Mouse (Mus musculus) natural killer cell, adult 2 months (primary cell): ENCODE measurements around the gene Thada.

ENCODE experiments used
- DNase-seq, 2 experiments: peaks; one replicate each; pipeline ENCODE4 v3.0.0; 2022; ENCODE audit warnings: low spot score in 2 of 2

Thada gene

DNA sequence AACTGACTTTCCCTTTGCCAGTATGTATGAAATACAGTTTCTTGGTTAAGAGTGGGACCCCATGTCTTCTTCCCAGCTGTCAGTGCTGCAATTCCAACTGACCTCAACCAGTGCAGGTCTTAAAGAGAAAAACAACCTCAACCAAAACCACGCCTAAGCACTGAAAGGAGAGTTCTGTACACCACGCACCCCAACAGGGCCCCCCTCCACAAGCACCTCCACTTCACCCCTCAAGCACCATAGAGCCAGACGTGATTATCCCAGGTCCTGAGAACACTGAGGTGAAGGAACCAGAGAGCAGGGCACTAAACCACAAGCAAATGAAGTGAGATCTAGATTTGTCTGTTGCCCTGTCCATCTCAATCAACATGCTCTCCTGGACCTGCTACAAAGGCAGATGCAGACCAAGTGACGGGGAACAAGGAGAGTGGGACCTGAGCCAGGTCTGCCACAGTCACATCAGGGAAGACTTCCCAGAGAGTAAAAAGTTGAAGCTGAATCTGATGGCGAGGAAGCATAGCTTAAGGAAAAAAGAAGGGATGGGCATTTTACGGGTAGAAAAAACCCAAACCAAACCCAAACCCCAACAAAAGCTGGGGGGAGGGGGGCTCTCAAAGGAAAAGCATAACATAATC is 93.5 kb downstream of the Thada start:
- DNase-seq = no peak

DNA sequence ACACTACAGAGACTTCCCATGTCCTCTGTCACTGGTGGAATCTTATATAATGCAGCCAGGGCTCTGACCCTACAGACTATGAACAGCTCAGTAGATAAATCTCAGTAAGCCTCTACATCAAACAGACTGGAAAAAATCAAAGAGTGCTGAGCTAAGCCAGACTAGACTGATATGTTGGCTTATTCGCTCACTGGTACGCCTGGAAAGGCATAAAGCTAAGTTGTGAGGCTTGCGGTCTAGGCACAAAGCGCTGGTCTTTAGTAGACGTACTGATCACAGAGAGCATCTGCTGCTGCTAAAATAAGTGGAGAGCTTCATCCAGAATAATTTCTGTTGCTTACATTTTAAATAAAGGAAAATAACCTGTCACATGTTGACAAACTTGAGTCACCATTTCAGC is 95.6 kb downstream of the Thada start:
- DNase-seq = no peak

DNA sequence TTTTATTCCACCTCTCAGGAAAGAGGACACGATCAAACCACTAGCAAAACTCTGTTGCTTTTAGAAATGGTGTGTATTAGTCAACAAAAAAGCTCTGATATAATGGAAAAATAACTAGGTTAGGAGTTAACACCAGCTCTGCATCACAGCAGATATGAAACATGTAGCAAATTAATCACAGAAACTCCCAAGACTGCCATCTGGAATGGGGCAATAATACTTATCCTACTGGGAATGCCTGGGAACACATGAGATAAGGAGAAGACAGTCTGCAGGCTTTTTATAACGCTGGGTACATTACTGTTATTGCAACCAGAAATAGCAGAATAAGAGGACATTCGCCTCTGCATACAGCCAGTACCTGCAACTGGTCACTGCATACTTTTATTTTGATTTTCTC is 96.2 kb downstream of the Thada start:
- no peak for DNase-seq

DNA sequence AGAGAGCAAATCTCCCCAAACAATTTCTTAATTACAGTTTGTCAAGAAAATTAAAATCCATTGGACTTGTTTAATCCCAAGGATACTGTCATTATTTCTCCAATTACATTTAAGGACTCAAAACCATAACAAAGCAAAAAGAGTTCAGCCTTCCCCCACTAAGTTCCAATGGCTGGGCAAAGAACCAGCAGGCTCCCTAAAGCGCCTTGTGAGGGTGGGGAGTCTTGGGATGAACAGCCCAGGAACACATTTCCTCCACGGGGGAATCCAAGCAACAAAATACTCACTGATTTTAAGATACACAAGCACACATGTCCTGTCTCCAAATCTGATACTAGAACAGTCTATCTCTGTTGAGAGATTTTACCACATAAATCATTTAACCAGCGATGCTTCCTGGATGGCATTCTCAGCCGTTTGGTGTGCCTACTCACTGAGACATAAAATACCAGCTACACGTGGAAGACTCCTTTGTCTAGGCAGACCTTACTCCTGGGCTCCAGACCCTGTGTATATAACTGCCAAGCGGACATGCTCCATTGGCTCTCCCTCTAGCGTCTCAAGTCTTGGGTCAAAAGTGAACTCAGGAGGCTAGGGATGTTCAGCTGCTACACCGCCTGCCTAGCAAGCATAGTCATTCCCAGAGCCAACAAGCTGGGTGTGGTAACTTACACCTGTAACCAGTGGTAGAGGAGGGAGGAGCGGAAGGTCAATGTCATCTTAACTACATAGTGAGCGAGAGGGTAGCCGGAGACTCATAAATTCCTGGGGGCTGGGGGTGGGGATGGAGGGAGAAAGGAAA is 97.6 kb downstream of the Thada start:
- DNase-seq = no peak

DNA sequence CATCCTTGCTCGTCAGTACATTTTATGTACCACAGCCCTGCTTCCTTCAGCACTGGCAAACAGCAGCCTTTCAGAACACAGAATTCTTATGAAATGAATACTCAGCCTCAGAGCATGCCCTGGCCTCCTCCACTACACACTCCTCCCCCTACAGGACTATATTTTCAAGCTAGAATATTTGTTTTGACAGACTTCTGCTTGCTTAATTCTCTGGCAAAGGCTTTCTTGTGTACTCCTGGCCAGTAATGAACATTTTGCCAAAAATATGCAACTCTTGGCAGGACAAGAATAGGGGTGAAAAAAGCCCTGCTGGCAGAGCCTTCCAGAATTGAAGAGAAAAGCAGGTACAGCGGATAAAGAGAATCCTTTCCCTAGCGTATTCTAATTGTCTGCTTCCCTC is 98.3 kb downstream of the Thada start:
- no peak for DNase-seq

DNA sequence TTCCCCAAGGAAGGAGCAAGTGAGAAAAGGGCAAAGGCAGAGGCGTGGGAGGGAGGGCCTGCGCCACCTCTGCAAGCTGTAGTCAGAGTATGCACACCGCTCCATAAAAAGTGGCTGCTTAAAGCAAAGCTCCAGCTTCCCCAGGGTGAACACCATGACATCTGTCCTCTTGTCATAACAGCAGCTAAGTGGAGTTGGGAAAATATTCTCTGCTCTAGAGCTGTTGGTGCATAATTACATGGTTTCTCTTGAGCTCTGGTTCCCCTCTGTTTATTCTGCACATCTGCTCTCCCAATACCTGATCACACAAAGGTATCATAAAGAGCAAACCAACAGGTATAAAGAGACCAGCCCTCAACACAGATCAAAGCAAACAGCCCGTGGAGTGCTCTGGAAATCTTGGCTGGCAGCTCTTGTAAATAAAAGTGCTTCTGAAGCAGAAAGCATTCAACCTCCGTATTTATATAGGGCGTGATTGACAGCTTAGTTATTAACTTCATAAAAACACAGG is 100.2 kb downstream of the Thada start:
- no peak for DNase-seq

DNA sequence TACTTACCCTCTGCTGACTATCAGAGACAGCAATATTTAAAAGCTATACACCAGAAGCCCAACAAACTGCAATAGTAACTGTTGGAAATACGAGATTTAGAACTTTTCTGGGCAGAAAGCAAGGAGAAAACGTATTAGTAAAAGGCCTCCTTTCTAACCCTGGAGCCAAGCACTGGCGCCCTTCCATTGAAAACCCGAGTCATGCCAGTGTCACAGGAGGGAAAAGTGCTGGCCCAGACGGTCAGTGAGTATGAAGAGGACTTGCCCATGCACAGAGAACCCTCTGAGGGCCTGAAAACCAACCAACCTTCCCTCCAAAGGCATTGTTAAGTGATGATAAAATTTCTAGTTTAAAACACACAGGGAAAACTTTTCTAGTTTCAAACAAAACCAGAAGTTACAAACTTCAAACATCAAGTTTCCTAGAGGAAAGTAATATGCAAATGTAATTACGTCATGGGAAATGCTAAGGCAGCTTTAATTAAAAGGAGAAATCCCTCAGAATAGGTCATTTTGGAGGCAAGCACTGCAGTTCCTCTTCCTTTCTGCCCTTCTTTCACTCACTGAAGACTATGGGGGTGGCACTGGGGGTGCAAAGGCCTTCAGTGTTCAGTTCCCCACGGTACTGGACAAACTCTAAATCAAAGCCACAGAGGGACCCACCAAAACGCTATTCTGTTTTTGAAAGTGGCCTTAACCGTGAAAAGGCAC is 100.8 kb downstream of the Thada start:
- no peak for DNase-seq

DNA sequence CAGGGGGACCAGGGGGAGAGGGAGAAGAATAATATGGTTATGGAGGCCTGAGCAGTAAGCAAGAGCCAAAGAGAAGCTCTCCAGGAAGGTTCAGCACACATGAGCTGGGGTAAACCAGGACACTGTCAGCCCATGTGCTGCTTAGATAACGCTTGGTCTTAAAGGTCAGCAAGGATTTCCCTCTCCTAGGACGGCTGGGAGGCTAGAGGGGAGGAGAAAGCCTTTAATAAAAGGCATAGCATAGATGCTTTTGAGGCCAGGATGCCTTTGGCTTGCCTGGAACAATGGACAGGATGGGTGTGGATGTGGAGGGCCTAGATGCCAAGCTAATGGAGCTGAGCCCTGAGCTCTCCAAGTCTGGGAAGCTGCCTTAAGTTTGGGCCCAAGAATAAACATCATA is 102.6 kb downstream of the Thada start:
- no peak for DNase-seq

DNA sequence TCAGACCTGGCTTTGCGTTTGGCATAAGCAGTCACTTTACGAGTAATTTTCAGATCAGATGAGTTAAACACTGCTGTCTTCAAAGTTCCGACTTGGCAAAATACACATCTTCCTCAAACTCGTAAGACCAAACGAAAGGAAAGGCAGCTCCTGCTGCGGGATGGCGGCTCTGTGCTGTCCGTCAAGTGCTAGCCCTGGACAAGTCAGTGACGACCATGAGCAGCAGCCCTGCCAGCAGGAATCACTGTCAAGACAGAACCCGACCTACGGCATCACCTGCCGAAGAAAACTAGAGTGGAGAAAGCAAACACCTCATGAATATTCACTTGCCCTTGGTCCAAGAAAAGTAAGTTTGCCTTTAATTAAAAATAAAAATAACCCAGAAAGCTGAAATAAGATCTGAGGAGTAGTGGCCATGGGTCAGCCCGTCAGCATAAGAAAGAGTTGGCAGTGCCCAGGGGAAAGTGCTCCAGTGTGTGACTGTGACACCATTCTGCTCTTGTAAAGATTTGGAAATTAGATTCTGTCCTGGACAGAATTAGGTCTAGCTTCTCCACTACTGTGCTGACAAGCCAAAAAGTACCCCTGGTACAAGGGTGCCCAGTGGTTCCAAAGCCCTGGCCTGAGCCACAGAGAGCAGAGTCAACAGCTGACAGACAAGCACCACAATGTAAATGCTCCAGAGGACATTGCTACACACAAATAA is 103.3 kb downstream of the Thada start:
- DNase-seq = no peak

DNA sequence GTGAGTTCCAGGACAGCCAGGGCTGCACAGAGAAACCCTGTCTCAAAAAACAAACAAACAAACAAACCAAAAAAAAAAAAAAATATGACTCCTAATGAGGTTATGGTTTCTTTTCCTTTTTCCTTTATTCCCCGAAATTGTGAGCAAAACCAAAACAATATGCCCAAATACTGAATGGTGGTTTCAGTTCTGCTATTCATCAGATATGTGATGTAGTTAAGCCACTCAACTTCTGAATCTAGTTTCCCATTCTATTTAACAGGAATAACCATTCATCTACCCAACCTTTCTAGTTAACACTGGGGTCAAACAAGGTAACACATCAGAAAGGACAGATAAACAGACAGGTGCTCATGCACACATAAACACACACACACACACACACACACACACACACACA is 105.0 kb downstream of the Thada start:
- DNase-seq = no peak

DNA sequence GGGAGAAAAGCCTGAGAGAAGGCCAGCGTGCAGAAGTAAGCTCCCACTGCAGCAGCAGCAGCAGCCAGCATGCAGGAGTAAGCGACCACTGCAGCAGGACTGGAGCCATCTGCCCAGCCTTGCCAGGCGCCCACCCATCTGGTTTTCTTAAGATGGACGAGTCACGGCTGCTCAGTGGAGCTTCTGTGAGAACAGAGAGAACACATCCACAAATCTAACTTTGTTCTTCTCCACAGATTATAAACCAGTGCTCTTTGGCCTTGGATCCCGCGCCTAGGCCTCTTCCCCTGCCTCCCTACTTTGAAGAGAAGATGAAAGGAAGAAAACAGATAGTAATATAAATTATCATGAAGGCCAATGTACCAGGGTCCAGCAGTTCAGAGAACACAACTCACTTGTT is 106.2 kb downstream of the Thada start:
- no peak for DNase-seq

DNA sequence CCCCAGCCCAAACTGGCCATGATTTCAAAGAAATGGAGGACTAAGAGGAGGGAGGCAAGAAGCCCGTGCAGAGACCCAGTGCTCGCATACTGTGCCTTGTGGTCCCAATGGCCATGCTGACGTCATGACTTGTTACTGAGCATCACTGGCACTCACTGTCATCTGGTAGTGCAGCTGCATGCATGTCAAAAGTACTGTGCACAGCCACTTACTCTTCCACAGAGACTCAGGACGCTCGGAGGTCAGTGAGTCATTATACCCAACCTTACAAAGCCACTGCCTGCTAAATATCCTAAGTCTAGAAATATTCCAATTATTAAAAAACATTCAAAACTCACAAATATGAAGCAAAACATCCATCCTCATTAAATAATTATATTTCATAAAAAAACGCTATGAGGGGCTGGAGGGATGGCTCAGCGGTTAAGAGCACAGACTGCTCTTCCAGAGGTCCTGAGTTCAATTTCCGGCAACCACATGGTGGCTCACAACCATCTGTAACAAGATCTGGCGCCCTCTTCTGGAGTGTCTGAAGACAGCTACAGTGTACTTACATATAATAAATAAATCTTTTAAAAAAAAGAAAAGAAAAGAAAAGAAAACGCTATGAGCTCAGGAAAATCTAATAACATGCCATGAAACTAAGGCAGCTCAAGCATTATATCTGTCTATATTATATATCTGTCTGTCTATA is 106.9 kb downstream of the Thada start:
- DNase-seq = no peak

DNA sequence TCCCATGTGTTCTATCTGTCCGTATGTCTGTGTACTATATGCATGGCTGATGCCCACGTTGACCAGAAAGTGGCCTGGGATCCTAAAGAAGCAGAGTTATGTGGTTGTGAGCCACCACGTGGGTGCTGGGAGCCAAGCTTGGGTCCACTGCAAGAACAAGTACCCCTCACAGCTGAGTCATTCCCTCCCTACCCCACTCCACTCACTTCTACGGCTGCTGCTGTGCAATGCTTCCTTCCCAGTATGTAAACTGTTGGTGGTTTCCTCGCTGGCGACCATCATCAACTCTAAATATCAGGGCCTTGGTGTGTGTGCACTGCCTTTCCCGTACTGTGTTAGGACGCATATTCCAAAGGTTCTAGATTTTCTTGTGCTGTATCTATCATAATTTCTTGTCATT is 108.2 kb downstream of the Thada start:
- no peak for DNase-seq

DNA sequence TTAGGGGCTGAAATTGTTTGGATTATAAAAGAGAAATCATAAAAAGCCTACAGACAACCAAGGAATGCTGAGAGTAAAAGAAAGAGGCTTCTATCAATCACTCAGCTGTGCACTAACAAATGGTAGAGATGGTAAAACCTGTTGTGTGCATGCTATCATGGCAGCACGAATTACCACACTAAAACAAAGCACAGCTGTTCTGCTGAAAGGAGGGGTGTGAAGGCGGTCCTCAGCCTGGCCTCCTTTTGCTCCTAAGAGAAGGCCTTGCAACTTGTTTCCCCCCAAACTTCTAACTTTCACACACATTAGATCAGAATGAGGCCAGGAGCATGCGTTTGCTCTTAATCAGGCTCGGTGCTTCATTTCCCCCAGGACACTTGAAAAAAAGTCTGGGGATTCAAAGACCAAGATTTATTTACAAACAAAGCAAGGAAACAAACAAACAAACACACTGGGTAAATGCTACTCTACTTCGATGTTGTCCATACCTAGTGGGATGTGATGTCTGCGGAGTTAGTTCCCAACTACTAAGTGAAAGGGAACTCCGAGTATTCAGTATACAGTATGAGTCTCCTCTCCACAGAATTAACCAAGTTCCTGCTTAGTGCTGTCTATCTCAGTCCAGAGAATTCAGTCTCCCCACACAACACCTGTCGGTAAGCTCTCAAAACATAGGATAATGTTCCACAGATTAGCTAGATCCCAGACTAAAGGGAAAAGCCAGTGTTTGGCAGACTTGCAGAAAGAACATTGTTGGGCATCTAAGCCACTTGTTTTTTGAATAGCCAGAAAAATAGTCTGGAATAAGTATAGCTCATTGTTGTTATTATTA is 109.7 kb downstream of the Thada start:
- no peak for DNase-seq

DNA sequence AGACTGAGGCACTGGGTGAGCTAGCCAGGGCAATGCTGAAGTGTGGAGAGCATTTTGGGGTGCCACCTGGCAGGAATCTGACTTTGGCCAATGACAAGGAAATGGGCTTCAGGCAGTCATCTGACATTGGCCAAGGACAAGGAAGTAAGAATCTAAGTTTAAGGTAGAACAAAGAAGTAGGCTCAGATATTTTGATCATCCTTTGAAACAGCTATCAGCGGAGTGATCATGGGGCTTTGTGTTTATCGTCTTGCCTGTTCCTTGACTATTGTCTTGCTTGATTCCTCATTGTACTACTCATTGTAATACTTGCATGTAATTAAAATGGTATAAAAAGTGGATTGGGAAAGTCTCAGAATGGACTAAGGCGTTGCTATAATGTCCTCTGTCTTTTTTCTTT is 111.0 kb downstream of the Thada start:
- no peak for DNase-seq

DNA sequence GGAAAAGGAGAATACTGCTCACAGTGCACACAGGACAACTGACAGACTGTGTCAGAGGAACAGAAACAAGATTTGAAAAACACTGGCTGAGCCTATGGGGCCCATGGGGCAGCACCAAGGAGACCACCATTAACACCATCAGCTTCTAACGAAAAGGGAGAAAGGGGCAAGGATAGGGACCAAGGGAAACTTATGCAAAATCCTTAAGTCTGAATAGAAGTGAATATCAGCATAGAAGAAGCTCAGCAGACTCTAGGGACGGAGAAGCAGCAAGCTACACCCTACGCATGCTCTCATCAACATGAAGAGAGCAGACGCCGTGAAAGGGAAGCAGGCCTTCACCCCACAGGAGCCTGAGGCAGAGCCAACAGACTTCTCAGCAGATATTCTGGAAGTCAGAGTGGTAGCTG is 112.1 kb downstream of the Thada start:
- DNase-seq = no peak

DNA sequence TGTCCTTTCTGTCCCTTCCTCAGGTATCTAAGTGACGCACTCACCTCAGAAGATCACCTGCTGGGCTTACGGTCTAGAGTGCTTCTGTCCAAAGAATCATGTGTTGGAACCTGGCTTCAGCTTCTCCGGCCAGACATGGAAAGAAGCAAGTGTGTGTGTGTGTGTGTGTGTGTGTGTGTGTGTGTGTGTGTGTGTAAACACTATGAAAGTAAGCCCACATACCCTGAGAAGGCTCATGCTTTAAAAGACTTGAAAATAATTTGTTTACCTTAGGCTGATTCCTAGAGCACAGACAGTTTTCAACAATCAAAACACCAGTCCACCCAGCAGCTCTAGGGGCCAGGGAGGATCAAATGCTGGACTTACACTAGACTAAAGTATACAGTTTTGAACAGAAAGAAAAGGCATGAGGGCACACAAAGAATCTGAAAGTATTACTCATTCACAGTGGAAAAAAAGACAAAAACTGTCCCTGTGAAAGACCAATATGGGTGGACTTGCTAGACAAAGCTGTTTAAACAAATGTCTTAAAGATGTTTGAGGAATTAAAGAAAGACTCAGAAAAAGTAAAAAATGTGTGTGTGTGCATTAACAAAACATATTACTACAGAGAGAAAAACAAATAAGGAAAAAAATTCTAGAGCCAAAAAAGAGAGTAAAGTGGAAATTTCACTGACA is 112.6 kb downstream of the Thada start:
- no peak for DNase-seq

DNA sequence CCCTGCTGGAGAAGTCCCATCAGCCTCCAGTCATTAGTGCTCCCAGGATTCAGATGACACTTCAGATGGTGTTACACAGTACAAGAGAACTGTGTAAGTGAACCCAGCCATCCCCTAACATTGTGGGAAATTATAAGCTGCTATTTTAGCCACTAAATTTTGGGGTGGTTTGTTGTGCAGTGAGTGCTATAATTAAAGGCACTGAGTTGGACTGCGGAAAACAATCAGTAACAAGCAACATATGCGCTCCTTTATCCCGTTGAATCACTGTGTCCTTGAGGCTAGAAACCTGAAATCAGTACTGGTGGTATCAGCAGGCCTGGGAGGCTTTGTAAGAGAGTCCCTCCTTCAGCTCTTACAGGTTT is 113.2 kb downstream of the Thada start:
- no peak for DNase-seq

DNA sequence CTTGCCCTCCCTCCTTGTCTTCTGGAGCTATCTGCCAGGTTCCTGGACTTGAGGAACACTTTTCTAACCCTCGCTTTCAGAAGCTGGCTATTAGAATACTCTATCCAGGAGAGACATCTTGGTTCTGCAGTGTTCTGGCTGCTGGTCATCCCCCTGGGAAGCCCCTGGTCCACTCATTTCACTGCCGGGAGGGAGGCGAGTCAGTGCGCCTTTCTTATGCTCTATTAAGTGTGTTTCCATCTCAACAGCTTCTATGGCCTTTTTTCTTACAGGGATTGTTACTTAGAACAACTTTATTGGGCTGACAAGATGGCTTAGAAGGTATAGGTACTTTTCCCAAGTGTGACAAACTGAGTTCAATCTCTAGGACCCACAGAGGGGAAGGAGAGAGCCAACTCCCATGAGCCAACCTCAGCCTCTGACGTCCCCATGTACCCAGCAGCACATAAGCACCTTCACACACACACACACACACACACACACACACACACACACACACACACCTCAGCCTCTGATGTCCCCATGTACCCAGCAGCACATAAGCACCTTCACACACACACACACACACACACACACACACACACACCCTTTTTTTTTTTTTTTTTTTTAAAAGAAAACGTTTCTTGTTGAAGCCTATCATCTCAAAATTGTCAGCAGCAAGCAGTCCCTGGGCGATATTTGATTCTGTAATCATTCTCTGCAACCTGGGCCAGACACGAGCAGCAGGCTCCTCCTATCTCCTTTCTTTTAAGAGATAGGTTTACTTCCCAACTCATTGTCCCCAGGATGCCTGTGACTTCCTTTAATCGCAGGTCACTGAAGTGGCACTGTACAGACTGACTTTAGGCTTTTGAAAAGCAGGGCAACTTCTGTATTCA is 113.9 kb downstream of the Thada start:
- no peak for DNase-seq
